Mouse (Mus musculus) lung, postnatal 0 days (tissue): ENCODE measurements around the gene Nlrc4. TPM values are rescaled to one million over a fixed set of nuclear protein-coding genes. Genes with fewer than 3 reads are reported as not detected.

Experiments
- ATAC-seq: fragments of 200-750 bp; cut with Nextera tagmentation; 2 replicates; pipeline ENCODE4 v1.8.0; 2017; ENCODE audit warnings: moderate library complexity
- DNase-seq: peaks from one replicate; pipeline ENCODE4 v3.0.0-alpha.2; 2016; ENCODE audit warnings: low spot score
- H3K27ac ChIP-seq: fragments of 300-500 bp; sonication (generic); 2 replicates; pipeline ENCODE4 v1.5.1; 2014; ENCODE audit warnings: antibody characterized with exemption, mild to moderate bottlenecking, low read length, mixed read lengths
- H3K27me3 ChIP-seq: fragments of 300-500 bp; sonication (generic); replicated peaks from 2 replicates; pipeline ENCODE4 v1.6.1; 2014; ENCODE audit warnings: low read length, mixed read lengths; ENCODE audit not compliant: insufficient read depth
- H3K36me3 ChIP-seq: fragments of 300-500 bp; sonication (generic); 2 replicates; pipeline ENCODE4 v1.6.1; 2014; ENCODE audit warnings: low read length, mixed read lengths; ENCODE audit not compliant: insufficient read depth
- H3K4me1 ChIP-seq: fragments of 300-500 bp; sonication (generic); 2 replicates; pipeline ENCODE4 v1.6.1; 2014; ENCODE audit warnings: antibody characterized with exemption, low read depth, low read length, mixed read lengths; ENCODE audit not compliant: insufficient read depth
- H3K4me2 ChIP-seq: fragments of 300-500 bp; sonication (generic); replicated peaks from 2 replicates; pipeline ENCODE4 v1.6.1; 2014; ENCODE audit warnings: low read depth, mild to moderate bottlenecking, low read length, moderate library complexity, mixed read lengths
- H3K4me3 ChIP-seq: fragments of 300-500 bp; sonication (generic); 2 replicates; pipeline ENCODE4 v1.5.1; 2014; ENCODE audit warnings: low read depth, low read length
- H3K9ac ChIP-seq: fragments of 300-500 bp; sonication (generic); replicated peaks from 2 replicates; pipeline ENCODE4 v1.6.1; 2014; ENCODE audit warnings: low read depth, mild to moderate bottlenecking
- H3K9me3 ChIP-seq: fragments of 300-500 bp; sonication (generic); 2 replicates; pipeline ENCODE4 v1.6.1; 2016; ENCODE audit warnings: low read length, mixed read lengths
- CTCF ChIP-seq: IDR thresholded peaks from 2 replicates; pipeline ENCODE4 v1.5.1; 2016; ENCODE audit warnings: antibody characterized with exemption, mild to moderate bottlenecking
- EP300 ChIP-seq: IDR thresholded peaks from 2 replicates; pipeline ENCODE4 v1.6.1; 2016; ENCODE audit warnings: antibody characterized with exemption, mild to moderate bottlenecking, control low read depth
- WGBS: fragments of 180-500 bp; shearing (Covaris S2); extraction: QIAGEN DNeasy Blood & Tissue Kit; methylation state at CpG from one replicate; pipeline ENCODE4 v1.1.7; 2014; 5-methylcytosine and 5-hydroxymethylcytosine counted together
- polyA plus RNA-seq: library from polyadenylated mRNA; unstranded; fragments of >200 nt; fragmentation: Nextera tagmentation; extraction: Ambion mirVana; gene quantifications from 2 replicates; pipeline ENCODE4 v1.2.1, GENCODE M21; 2015

The Nlrc4 gene
- polyA plus RNA-seq, 1 experiment from 2014 or later = 0.53 TPM

GRCm38 (mm10) chr17:74457972-74458677 is 817 bp downstream of the Nlrc4 start:
- H3K36me3 ChIP-seq = no peaks in the 10 kb centered on the region
- H3K27ac ChIP-seq = no peak overlapping the region

GRCm38 (mm10) chr17:74456825-74457224 is 2.1 kb downstream of the Nlrc4 start:
- Histone ChIP-seq H3K4me1 (no peaks in the 10 kb centered on the region), H3K36me3 (no peaks in the 10 kb centered on the region), H3K9me3 (no peaks in the 10 kb centered on the region), H3K9ac (no peak overlapping the region), H3K27me3 (no peaks in the 10 kb centered on the region), H3K27ac (no peak overlapping the region), H3K4me3 (no peak overlapping the region), H3K4me2 (no peak overlapping the region)
- DNase-seq (no peak), ATAC-seq (no peak)
- WGBS = 82% methylated on average over 5 of the region's 5 CpGs
- TF ChIP-seq EP300 (no peak), CTCF (no peak)

More at GRCm38 (mm10) chr17:74457972-74458677, 817 bp downstream of the Nlrc4 start:
- DNase-seq (no peak), ATAC-seq (no peak)
- WGBS = 54% methylated on average over 10 of the region's 10 CpGs
- Histone ChIP-seq H3K9me3 (no peaks in the 10 kb centered on the region), H3K4me3 (no peak overlapping the region), H3K27me3 (no peaks in the 10 kb centered on the region), H3K4me2 (no peak overlapping the region), H3K4me1 (no peaks in the 10 kb centered on the region), H3K9ac (no peak overlapping the region)
- TF ChIP-seq CTCF (no peak), EP300 (no peak)

GRCm38 (mm10) chr17:74455426-74455825 is 3.5 kb downstream of the Nlrc4 start:
- Histone ChIP-seq H3K4me1 (no peaks in the 10 kb centered on the region), H3K9ac (no peak overlapping the region), H3K4me2 (no peak overlapping the region), H3K9me3 (no peaks in the 10 kb centered on the region), H3K27me3 (no peaks in the 10 kb centered on the region), H3K4me3 (no peak overlapping the region), H3K36me3 (no peaks in the 10 kb centered on the region), H3K27ac (no peak overlapping the region)
- 86% methylated on average over 4 of the region's 4 CpGs for WGBS
- ATAC-seq (no peak), DNase-seq (no peak)
- TF ChIP-seq EP300 (no peak), CTCF (no peak)

GRCm38 (mm10) chr17:74454660-74455059 is 4.3 kb downstream of the Nlrc4 start:
- no peaks in the 10 kb centered on the region for H3K27me3 ChIP-seq
- no peaks in the 10 kb centered on the region for H3K4me1 ChIP-seq
- DNase-seq (no peak), ATAC-seq (no peak)
- H3K4me3 ChIP-seq = no peak overlapping the region
- no peak overlapping the region for H3K4me2 ChIP-seq
- 77% methylated on average over 1 of the region's 1 CpGs for WGBS
- no peak overlapping the region for H3K27ac ChIP-seq
- H3K9ac ChIP-seq = no peak overlapping the region
- no peaks in the 10 kb centered on the region for H3K36me3 ChIP-seq
- no peaks in the 10 kb centered on the region for H3K9me3 ChIP-seq
- TF ChIP-seq CTCF (no peak), EP300 (no peak)

DNA sequence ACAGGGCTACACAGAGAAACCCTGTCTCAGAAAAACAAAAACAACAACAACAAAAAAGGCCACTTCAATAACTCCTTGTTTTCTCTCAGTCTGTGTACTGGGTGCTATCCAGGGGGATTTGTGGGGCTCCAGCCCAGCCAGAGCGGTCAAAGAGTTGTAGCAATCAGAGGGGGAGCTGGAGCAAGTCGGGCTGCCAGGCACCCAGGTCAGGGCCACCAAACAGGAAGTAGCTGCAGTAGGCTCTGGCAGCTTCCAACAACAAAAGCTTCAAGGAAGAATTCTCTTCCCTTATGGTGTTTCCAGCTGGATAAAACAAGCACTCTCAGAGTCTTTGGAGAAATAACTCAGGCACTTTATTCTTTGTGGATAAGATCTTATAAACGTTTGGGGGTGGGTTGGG is 5.0 kb downstream of the Nlrc4 start:
- TF ChIP-seq EP300 (no peak), CTCF (no peak)
- Histone ChIP-seq H3K4me1 (no peaks in the 10 kb centered on the region), H3K4me3 (no peak overlapping the region), H3K27ac (no peak overlapping the region), H3K9ac (no peak overlapping the region), H3K36me3 (no peaks in the 10 kb centered on the region), H3K9me3 (no peaks in the 10 kb centered on the region), H3K4me2 (no peak overlapping the region), H3K27me3 (no peaks in the 10 kb centered on the region)
- 58% methylated on average over 3 of the region's 3 CpGs for WGBS
- no peak for ATAC-seq
- no peak for DNase-seq

DNA sequence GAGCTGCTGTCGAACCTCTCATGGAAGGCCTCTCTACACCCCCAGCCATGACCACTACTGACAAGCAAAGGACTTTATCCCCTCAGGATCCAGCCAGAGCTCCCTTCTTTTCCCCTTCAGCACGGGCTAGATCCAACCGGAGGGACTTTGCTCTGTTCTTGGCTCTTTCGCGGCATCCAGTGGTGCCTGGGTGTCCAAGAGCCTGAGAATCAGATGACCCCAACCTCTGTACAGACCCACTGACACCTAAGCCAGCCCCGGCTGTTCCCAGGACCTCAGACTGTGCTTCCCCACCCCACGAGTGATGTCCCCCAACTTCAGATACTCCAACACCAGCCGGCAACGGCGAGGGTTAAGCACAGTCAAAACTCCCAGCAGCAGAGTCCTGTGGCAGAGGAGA is 9.2 kb downstream of the Nlrc4 start:
- H3K9ac ChIP-seq = no peak overlapping the region
- no peaks in the 10 kb centered on the region for H3K27me3 ChIP-seq
- H3K36me3 ChIP-seq = no peaks in the 10 kb centered on the region
- DNase-seq = no peak
- no peak for TF ChIP-seq EP300
- no peak for ATAC-seq
- H3K4me2 ChIP-seq = no peak overlapping the region
- WGBS = 88% methylated on average over 10 of the region's 10 CpGs
- no peak overlapping the region for H3K4me3 ChIP-seq
- H3K9me3 ChIP-seq = no peaks in the 10 kb centered on the region
- H3K27ac ChIP-seq = no peak overlapping the region
- no peaks in the 10 kb centered on the region for H3K4me1 ChIP-seq

DNA sequence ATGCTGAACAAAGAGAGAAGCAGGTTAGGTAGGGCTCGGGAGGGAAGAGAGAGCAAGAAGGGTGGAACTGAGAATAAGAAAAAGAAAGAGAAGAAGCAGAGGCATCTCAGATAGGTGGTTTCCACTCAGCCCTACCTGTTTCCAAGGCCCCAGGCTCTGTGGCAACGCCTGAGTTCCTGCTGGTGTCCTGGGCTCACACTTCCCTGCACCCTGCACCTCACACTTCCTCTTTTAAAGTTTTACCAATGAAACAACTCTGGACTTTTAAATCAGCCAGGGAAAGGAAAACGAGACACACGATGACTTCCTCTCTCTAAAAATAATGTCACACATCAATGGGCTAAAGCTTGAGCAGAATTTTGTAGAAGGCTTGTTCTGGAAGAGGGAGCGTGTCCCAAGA is 18.5 kb downstream of the Nlrc4 start:
- H3K9ac ChIP-seq = no peak overlapping the region
- WGBS = 57% methylated on average over 5 of the region's 5 CpGs
- no peaks in the 10 kb centered on the region for H3K4me1 ChIP-seq
- no peak overlapping the region for H3K27ac ChIP-seq
- no peaks in the 10 kb centered on the region for H3K9me3 ChIP-seq
- H3K27me3 ChIP-seq = no peaks in the 10 kb centered on the region
- H3K4me3 ChIP-seq = no peak overlapping the region
- no peak for TF ChIP-seq CTCF
- TF ChIP-seq EP300 = no peak
- DNase-seq (peak; percentile 27), ATAC-seq (no peak)
- H3K36me3 ChIP-seq = no peaks in the 10 kb centered on the region
- H3K4me2 ChIP-seq = no peak overlapping the region
